Mouse (Mus musculus) liver, embryonic 15.5 days (tissue): ENCODE data around the gene Cep57. TPM values are rescaled to one million over a fixed set of nuclear protein-coding genes. Genes with fewer than 3 reads are reported as not detected.
A peak's percentile ranks its signal among the peaks of the same experiment; 100 is the strongest.

Source experiments
- ATAC-seq: fragments of 200-750 bp; cut with Nextera tagmentation; 2 replicates; pipeline ENCODE4 v1.8.0; 2017; ENCODE audit warnings: moderate number of reproducible peaks, mild to moderate bottlenecking, moderate library complexity; ENCODE audit not compliant: insufficient read depth
- H3K27ac ChIP-seq: fragments of 300-500 bp; sonication (generic); replicated peaks from 2 replicates; pipeline ENCODE4 v1.5.1; 2015; ENCODE audit warnings: mild to moderate bottlenecking, inconsistent platforms
- H3K27me3 ChIP-seq: fragments of 300-500 bp; sonication (generic); 2 replicates; pipeline ENCODE4 v1.6.1; 2015; ENCODE audit warnings: mild to moderate bottlenecking, inconsistent platforms
- H3K36me3 ChIP-seq: fragments of 300-500 bp; sonication (generic); replicated peaks from 2 replicates; pipeline ENCODE4 v1.6.1; 2015; ENCODE audit warnings: moderate library complexity, mild to moderate bottlenecking, inconsistent platforms
- H3K4me1 ChIP-seq: fragments of 300-500 bp; sonication (generic); replicated peaks from 2 replicates; pipeline ENCODE4 v1.6.1; 2015; ENCODE audit warnings: inconsistent platforms
- H3K4me2 ChIP-seq: fragments of 300-500 bp; sonication (generic); 2 replicates; pipeline ENCODE4 v1.6.1; 2015; ENCODE audit warnings: moderate library complexity, mild to moderate bottlenecking, inconsistent platforms
- H3K4me3 ChIP-seq: fragments of 300-500 bp; sonication (generic); replicated peaks from 2 replicates; pipeline ENCODE4 v1.5.1; 2015; ENCODE audit warnings: mild to moderate bottlenecking, inconsistent platforms
- H3K9ac ChIP-seq: fragments of 300-500 bp; sonication (generic); 2 replicates; pipeline ENCODE4 v1.6.1; 2015; ENCODE audit warnings: moderate library complexity, mild to moderate bottlenecking, inconsistent platforms
- H3K9me3 ChIP-seq: fragments of 300-500 bp; sonication (generic); replicated peaks from 2 replicates; pipeline ENCODE4 v1.6.1; 2016; ENCODE audit warnings: inconsistent platforms
- WGBS: fragments of 180-500 bp; shearing (Covaris S2); methylation state at CpG from one replicate; pipeline ENCODE4 v1.1.7; 2015; ENCODE audit warnings: mixed read lengths; ENCODE audit not compliant: insufficient replicate concordance; 5-methylcytosine and 5-hydroxymethylcytosine counted together
- polyA plus RNA-seq: library from polyadenylated mRNA; unstranded; fragments of >200 nt; fragmentation: Nextera tagmentation; extraction: Ambion mirVana; gene quantifications from 2 replicates; pipeline ENCODE4 v1.2.1, GENCODE M21; 2015

Cep57 gene
- polyA plus RNA-seq, 1 experiment from 2014 or later: 31.2 TPM

DNA sequence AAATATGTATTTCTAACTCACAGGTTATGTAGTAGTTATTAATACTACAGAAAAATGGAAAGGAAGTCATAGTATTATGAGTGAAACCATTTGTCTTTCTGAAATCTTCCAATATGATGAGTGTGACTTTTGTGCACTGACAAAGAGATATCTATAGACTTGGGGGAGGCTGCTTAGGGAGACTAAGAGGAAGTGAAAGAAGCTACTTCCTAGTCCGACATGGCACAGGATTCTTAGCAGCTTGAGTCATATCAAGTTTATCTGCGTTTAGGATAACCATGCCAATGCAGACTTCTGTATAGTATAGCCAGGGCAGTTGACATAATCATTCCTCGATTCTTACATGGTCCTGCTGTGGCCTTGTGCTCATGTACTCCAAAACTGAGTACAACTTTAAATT, 8.3 kb upstream of the Cep57 start:
- peaks cover 5% of the 10 kb centered on the region; the same call in 1 of the 2 replicates for H3K4me1 ChIP-seq
- no peak overlapping the region for H3K9ac ChIP-seq
- ATAC-seq: no peak
- no peaks in the 10 kb centered on the region for H3K27me3 ChIP-seq
- H3K36me3 ChIP-seq: peaks cover 88% of the 10 kb centered on the region
- 65% methylated on average over 3 of the region's 3 CpGs for WGBS
- H3K4me2 ChIP-seq: no peak overlapping the region
- H3K9me3 ChIP-seq: no peaks in the 10 kb centered on the region
- H3K4me3 ChIP-seq: no peak overlapping the region
- no peak overlapping the region for H3K27ac ChIP-seq

DNA sequence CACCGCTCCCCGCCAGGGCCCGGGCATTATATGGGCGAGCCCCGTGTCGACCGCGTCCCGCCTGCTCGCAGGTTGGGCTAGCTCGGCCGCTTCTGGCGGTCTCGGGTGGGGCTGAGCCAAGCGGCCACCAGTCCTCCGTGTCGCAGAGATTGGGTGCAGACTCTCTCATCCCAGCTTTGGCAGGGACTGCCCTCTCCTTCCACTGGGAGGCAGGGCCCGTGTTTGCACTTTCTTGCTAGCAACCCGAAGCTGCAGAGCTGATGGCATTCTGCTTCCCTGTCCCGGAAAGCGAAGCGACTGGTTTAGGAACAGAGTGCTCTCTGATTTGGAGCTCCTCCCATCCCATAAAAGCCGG, 1.2 kb upstream of the Cep57 start:
- ATAC-seq: peak; percentile 27
- peak overlapping the region; percentile 92 for H3K9ac ChIP-seq
- H3K27me3 ChIP-seq: no peaks in the 10 kb centered on the region
- peak overlapping the region; percentile 81 for H3K4me2 ChIP-seq
- peak overlapping the region; percentile 86 for H3K4me3 ChIP-seq
- peak overlapping the region; percentile 98 for H3K27ac ChIP-seq
- H3K4me1 ChIP-seq: peaks cover 30% of the 10 kb centered on the region
- no peaks in the 10 kb centered on the region for H3K9me3 ChIP-seq
- under 1% methylated on average over 23 of the region's 23 CpGs for WGBS
- H3K36me3 ChIP-seq: peaks cover 32% of the 10 kb centered on the region

DNA sequence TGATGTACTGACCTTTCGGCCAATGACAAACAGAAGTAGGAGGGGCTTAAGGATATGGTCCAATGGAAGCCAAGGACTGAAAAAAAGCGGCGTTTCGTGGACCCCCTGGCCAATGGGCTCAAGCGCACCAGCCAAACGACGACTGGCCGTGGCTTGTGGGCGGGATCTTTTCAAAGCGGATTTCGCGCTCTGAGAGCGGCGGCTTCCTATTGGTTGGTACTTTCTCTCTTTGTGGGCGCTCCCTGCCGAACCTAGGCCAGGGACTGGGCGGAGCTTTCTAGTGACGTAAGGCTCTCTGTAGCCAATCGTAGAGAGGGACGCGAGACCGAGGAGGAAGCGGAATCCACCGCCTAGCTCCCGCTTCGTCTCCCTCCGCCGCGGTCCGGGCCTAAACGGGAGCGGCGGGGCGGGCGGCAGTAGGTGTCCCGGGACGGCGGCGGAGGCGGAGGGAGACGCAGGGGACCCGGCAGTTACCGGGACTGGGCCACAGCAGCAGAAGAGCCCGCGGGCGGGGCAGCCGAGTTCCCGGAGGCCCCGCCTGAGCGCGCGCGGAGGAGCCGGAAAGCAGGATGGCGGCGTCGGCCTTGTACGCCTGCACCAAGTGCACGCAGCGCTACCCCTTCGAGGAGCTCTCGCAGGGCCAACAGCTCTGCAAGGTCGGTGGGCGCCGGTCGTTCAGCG, 639 bp upstream of the Cep57 start, which contains the start of gene Fam76b:
Fam76b (plus strand) TSS at position 311 of the 681 bp plus-strand sequence.
- ATAC-seq: peak; percentile 88
- peak within 1 kb of the TSS; percentile 81 for H3K4me2 ChIP-seq
- H3K27me3 ChIP-seq: no peaks in the 10 kb centered on the region
- H3K4me3 ChIP-seq: peak within 1 kb of the TSS; percentile 86
- H3K27ac ChIP-seq: peak within 1 kb of the TSS; percentile 98
- WGBS: under 1% methylated on average over 67 of the region's 67 CpGs
- H3K36me3 ChIP-seq: peaks cover 31% of the 10 kb centered on the region
- peaks cover 33% of the 10 kb centered on the region for H3K4me1 ChIP-seq
- H3K9ac ChIP-seq: peak within 1 kb of the TSS; percentile 92
- H3K9me3 ChIP-seq: no peaks in the 10 kb centered on the region

DNA sequence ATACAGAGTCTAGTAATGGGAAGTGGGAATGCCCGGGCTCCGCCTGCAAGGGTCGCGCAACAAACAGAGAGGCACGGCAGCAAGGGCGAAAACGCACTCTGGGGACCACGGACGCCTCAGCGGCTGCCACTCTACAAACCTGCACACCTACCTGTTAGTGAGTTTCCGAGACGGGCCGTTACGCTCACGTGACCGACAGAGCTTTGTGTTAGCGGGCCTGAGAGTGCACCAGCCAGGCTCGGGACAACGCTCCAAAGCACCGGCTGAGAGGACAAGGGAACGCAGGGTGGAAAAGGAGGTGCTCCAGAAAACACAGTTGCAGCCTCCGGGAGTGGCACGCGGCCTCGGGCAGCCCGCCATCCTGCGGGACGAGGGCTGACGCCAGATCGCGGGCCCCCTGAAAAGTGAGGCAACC, 509 bp downstream of the Cep57 start:
- peaks cover 36% of the 10 kb centered on the region for H3K4me1 ChIP-seq

DNA sequence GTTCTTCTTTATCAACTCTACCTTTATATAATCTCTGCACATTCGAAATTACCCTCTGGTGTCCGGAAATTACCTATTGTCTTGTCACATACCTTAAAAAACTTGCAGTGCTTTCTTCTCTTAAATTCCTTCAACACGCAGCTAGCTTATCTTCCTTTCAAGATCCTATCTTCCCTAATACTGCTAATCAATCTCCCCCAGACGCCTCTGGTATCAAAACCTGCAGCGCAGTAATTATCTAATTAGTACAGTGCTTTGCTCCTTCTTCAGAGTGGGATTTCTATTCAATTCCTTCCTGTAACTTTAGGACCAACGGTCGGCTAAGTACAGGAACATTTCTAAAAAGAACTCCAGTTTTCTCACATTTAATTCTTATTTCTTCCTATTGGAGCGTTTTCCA, 1.0 kb downstream of the Cep57 start:
- peak overlapping the region; percentile 86 for H3K4me3 ChIP-seq
- H3K4me1 ChIP-seq: peaks cover 33% of the 10 kb centered on the region
- H3K9me3 ChIP-seq: no peaks in the 10 kb centered on the region
- H3K4me2 ChIP-seq: peak overlapping the region; percentile 77
- peaks cover 30% of the 10 kb centered on the region for H3K36me3 ChIP-seq
- no peaks in the 10 kb centered on the region for H3K27me3 ChIP-seq
- no peak for ATAC-seq
- H3K27ac ChIP-seq: peak overlapping the region; percentile 98
- 4% methylated on average over 8 of the region's 8 CpGs for WGBS
- H3K9ac ChIP-seq: peak overlapping the region; percentile 91

More for the DNA sequence above, 509 bp downstream of the Cep57 start:
- H3K36me3 ChIP-seq: peaks cover 30% of the 10 kb centered on the region
- H3K9ac ChIP-seq: peak overlapping the region; percentile 91
- H3K27ac ChIP-seq: peak overlapping the region; percentile 98
- H3K4me2 ChIP-seq: peak overlapping the region; percentile 77
- peak; percentile 25 for ATAC-seq
- H3K27me3 ChIP-seq: no peaks in the 10 kb centered on the region
- H3K9me3 ChIP-seq: no peaks in the 10 kb centered on the region
- H3K4me3 ChIP-seq: peak overlapping the region; percentile 86
- under 1% methylated on average over 31 of the region's 31 CpGs for WGBS

DNA sequence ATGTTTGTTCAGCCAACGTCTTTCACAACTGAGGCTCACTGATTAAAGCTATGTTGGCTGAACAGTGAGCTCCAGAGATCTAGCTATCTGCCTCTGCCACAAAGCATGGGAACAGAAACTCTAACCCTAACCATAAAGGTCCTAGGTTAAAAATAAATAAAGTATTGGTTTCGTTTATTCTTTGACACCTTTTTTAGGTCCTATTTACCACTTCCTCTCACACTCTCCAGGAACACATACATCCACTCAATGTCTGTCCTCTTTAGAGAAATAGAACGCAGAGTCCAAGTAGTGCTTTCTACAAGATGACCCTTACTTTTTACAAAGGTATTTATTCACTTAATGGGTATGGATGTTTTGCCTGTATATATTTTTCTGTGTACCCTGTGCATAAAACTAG, 6.1 kb downstream of the Cep57 start:
- Histone ChIP-seq H3K36me3 (peaks cover 70% of the 10 kb centered on the region), H3K4me2 (no peak overlapping the region), H3K4me1 (peaks cover 25% of the 10 kb centered on the region), H3K27ac (no peak overlapping the region), H3K9ac (no peak overlapping the region), H3K4me3 (no peak overlapping the region), H3K27me3 (no peaks in the 10 kb centered on the region), H3K9me3 (no peaks in the 10 kb centered on the region)
- no peak for ATAC-seq
- WGBS: 86% methylated on average over 3 of the region's 3 CpGs

DNA sequence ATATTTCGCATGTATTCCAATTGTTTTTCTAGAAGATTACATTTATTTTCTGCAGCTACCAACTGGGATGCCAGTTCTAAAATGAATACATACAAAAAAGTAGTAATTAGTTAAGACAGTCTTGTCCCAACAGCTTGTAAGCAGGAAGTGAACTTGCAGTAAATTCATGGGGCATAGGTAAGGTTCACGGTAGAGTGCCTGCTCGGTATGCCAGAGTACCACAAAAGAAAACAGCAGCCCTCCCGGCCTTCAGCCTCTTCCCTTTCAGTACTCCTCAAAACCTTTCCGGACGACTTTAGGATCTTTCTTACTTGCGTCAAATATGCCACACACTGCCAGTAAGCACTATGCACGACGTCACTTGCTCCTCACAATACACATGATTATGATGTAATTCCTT, 8.5 kb downstream of the Cep57 start:
- no peak overlapping the region for H3K27ac ChIP-seq
- no peak overlapping the region for H3K4me2 ChIP-seq
- H3K9ac ChIP-seq: no peak overlapping the region
- H3K27me3 ChIP-seq: no peaks in the 10 kb centered on the region
- H3K4me1 ChIP-seq: peaks cover 6% of the 10 kb centered on the region; the same call in 1 of the 2 replicates
- no peak overlapping the region for H3K4me3 ChIP-seq
- no peak for ATAC-seq
- WGBS: 91% methylated on average over 9 of the region's 9 CpGs
- peaks cover 86% of the 10 kb centered on the region for H3K36me3 ChIP-seq
- no peaks in the 10 kb centered on the region for H3K9me3 ChIP-seq

DNA sequence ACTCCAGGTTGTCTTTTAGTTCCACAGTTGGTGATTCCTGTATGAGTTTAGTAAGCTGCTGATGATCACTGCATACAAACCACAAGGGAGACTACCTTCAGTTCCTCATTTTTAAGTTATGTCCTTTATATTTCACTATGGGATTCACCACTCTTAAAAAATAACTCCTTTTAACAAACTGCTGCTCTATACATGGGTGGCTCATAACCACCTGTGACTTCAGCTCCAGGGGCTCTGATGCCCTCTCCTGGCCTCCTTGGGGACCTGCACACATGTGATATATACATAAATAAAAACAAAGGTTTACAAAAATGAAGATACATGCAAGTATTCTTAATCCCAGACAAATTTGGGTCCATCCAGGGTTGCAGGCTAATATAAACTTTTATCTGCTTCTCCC, 17.0 kb downstream of the Cep57 start:
- Histone ChIP-seq H3K9ac (no peak overlapping the region), H3K9me3 (no peaks in the 10 kb centered on the region), H3K4me2 (no peak overlapping the region), H3K27ac (no peak overlapping the region), H3K27me3 (no peaks in the 10 kb centered on the region), H3K4me1 (no peaks in the 10 kb centered on the region), H3K36me3 (peaks cover 88% of the 10 kb centered on the region), H3K4me3 (no peak overlapping the region)
- ATAC-seq: no peak

DNA sequence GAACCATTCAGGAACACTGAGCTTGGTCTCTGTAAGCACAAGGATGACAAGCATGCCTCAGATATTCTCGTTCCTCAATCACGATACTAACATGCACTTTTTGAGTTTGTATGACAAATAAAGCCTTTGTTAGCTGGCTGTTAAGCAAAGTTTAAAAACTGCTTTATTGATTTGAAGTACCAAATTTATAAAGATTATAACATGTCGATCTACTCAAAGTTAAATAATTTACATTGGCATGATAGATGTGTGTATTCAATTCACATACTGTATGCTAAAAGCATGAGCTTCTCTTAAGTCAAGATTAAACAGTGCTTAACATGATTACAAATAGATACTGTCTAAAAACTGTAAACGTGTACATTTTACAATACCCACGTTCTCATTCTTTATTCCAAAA, 19.2 kb downstream of the Cep57 start:
- Histone ChIP-seq H3K4me1 (no peaks in the 10 kb centered on the region), H3K9ac (no peak overlapping the region), H3K27ac (no peak overlapping the region), H3K4me3 (no peak overlapping the region), H3K9me3 (no peaks in the 10 kb centered on the region), H3K4me2 (no peak overlapping the region), H3K27me3 (no peaks in the 10 kb centered on the region), H3K36me3 (peaks cover 84% of the 10 kb centered on the region)
- ATAC-seq: no peak
- WGBS: 88% methylated on average over 5 of the region's 5 CpGs

DNA sequence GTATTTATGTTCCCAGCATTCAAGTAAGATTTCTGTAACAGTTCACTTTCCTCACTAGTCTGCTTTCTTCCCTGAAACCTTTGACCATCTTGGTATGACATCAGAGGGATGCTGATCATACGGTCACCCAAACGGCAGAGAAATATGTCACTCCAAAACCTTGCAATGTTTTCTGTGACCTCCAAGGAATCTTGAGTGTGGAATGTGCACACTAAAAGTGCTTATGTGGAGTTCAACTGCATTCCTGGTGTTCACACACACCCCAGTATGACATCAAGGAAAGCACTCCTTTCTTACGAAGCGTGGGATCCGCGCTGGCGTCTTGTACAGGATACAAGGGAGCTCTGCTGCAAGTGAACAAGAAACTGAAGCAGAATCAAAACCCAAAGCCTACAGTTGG, 20.1 kb downstream of the Cep57 start:
- H3K4me2 ChIP-seq: no peak overlapping the region
- H3K9ac ChIP-seq: no peak overlapping the region
- H3K27me3 ChIP-seq: no peaks in the 10 kb centered on the region
- no peaks in the 10 kb centered on the region for H3K4me1 ChIP-seq
- no peak overlapping the region for H3K27ac ChIP-seq
- ATAC-seq: no peak
- WGBS: 92% methylated on average over 7 of the region's 7 CpGs
- no peak overlapping the region for H3K4me3 ChIP-seq
- no peaks in the 10 kb centered on the region for H3K9me3 ChIP-seq
- peaks cover 76% of the 10 kb centered on the region for H3K36me3 ChIP-seq

DNA sequence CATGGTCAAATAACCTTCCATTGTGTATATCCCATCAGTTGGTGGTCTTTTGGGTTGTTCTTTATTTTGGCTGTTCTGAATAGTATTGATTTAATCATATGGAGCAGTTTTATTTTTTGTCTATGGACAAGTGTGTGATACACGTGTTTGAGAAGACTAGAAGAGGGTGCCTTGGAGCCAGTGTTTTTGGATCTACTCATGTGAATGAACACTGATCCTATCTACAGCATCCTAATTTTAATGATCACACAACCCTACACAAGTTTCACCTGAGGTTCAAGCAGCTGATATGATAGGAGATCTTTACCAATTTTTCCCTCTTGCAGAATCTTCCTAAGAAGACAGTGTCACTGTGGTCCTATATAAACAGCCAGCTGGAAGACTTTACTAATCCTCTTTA, 22.4 kb downstream of the Cep57 start:
- Histone ChIP-seq H3K4me1 (no peaks in the 10 kb centered on the region), H3K9me3 (no peaks in the 10 kb centered on the region), H3K27me3 (no peaks in the 10 kb centered on the region), H3K27ac (no peak overlapping the region), H3K9ac (no peak overlapping the region), H3K4me2 (no peak overlapping the region), H3K36me3 (peaks cover 62% of the 10 kb centered on the region), H3K4me3 (no peak overlapping the region)
- 69% methylated on average over 1 of the region's 1 CpGs for WGBS
- ATAC-seq: no peak

DNA sequence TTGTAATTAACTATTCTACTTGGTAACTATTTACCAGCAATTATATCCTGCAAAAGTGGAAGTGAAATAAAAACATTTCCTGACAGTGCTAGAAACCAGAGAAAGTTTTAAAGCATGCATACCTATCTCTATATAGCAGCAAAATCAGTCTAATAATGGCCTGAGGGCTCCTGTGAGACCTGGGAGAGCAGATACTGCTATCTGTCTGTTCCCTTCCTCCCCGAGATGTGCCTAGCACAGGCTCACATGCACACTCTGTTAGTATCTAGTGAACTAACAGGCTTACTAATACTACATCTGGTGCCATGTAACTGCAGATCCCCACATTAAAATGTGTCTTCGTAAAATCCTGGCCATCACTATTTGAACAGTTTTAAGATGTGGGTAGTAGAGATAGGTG, 32.2 kb downstream of the Cep57 start:
- Histone ChIP-seq H3K27ac (no peak overlapping the region), H3K9ac (no peak overlapping the region), H3K36me3 (peaks cover 57% of the 10 kb centered on the region), H3K9me3 (no peaks in the 10 kb centered on the region), H3K4me1 (no peaks in the 10 kb centered on the region), H3K4me3 (no peak overlapping the region), H3K27me3 (no peaks in the 10 kb centered on the region), H3K4me2 (no peak overlapping the region)
- peak; percentile 68 for ATAC-seq
- 50% methylated on average over 2 of the region's 2 CpGs for WGBS
